Mouse (Mus musculus) subcutaneous adipose tissue, adult 2 months (tissue): ENCODE results near the gene Hebp1. TPM values are rescaled to one million over a fixed set of nuclear protein-coding genes. Genes with fewer than 3 reads are reported as not detected.

ENCODE experiments used
- polyA plus RNA-seq: library from polyadenylated mRNA; depleted of rRNA; stranded (reverse); fragments of >200 nt; gene quantifications from 2 replicates; pipeline ENCODE4 v1.2.3, GENCODE M21; 2012; ENCODE audit warnings: low replicate concordance; rRNA removed

Gene Hebp1
- polyA plus RNA-seq: 81.5 and 242 TPM in 2 replicates

GRCm38 (mm10) chr6:135197921-135198532 lies at the start of gene Hebp1, which contains the start of gene Fam234b:
Gene Hebp1, minus strand, starts transcription at chr6:135198022.
Gene Fam234b, plus strand, starts transcription at chr6:135197977.

GRCm38 (mm10) chr6:135118183-135118582 lies 79.6 kb downstream of the Hebp1 start, which contains the start of gene Gprc5d:
Gene Gprc5d, minus strand, starts transcription at chr6:135118283.

Other genes with a start within 250 kb of the Hebp1 start
- 3.3 and 4.4 TPM in 2 replicates for gene Apold1, start 216.3 kb downstream of the Hebp1 start, polyA plus RNA-seq
- gene Ddx47, start 186.4 kb downstream of the Hebp1 start, polyA plus RNA-seq: 37.1 and 55.9 TPM in 2 replicates
- gene Gprc5a, start 132.4 kb downstream of the Hebp1 start, polyA plus RNA-seq: 1.6 and 7.6 TPM in 2 replicates
- 0.32 TPM in 1 of 2 replicates, not detected in the other for gene Gprc5d, start 79.7 kb downstream of the Hebp1 start, polyA plus RNA-seq
- 6.1 and 23.5 TPM in 2 replicates for gene Fam234b, start within 50 bp of the Hebp1 start, polyA plus RNA-seq
- gene Gsg1, start 56.3 kb upstream of the Hebp1 start, polyA plus RNA-seq: 0.09 and 0.35 TPM in 2 replicates
- gene Pbp2, start 112.4 kb upstream of the Hebp1 start, polyA plus RNA-seq: 0.09 TPM in 1 of 2 replicates, not detected in the other
- gene Emp1, start 164.5 kb upstream of the Hebp1 start, polyA plus RNA-seq: 236 and 422 TPM in 2 replicates